In genomic region chr13:43230238-43230637, GRCm38 (mm10) we compare ENCODE assay signal across 8 mouse cellular contexts. TPM values are rescaled to one million over a fixed set of nuclear protein-coding genes. Genes with fewer than 3 reads are reported as not detected.
DNase-seq lines count a peak whose midpoint lies in the region; ATAC-seq lines count a peak whose summit lies in the region.

No protein-coding gene starts in this region.

- H3K27ac ChIP-seq in forebrain, embryonic 14.5 days (ENCODE audit: low read depth, low read length) = peak overlapping the region; percentile 35; the same call in 1 of the 2 replicates
- no peak overlapping the region for H3K27ac ChIP-seq in forebrain, embryonic 11.5 days (ENCODE audit: low read depth, low read length)

- H3K4me2 ChIP-seq in forebrain, embryonic 14.5 days (ENCODE audit: low read length) = no peak overlapping the region
- no peak overlapping the region for H3K4me2 ChIP-seq in forebrain, embryonic 11.5 days (ENCODE audit: low read depth, low read length, severe bottlenecking)

- peak; percentile 41 for DNase-seq in forebrain, embryonic 14.5 days (ENCODE audit: low spot score)
- no peak for DNase-seq in forebrain, embryonic 11.5 days (ENCODE audit: low spot score)
- peak; percentile 37 for DNase-seq in retina, adult 2 months (ENCODE audit: low read depth, low spot score)
- DNase-seq in retina, postnatal 1 day = no peak
- DNase-seq in left cerebral cortex, postnatal 36 days (ENCODE audit: low spot score in 2 of 2) = peak; percentile 90 to 91
- DNase-seq in telencephalon, adult 2 months (ENCODE audit: low read depth, low spot score) = peak; percentile 97
- DNase-seq in kidney, adult 11 months = no peak
- no peak for DNase-seq in adrenal gland, postnatal 36 days

- peaks cover 3% of the 10 kb centered on the region; the same call in 1 of the 2 replicates for H3K4me1 ChIP-seq in forebrain, embryonic 14.5 days (ENCODE audit: control insufficient read depth, insufficient read depth, low read length)
- no peaks in the 10 kb centered on the region for H3K4me1 ChIP-seq in forebrain, embryonic 11.5 days (replicated peaks; ENCODE audit: control insufficient read depth, insufficient read depth, low read length)

- H3K9ac ChIP-seq in forebrain, embryonic 14.5 days (ENCODE audit: low read length) = no peak overlapping the region
- H3K9ac ChIP-seq in forebrain, embryonic 11.5 days (ENCODE audit: low read length) = no peak overlapping the region

- ATAC-seq in forebrain, embryonic 14.5 days = peak; percentile 37; the same call in 1 of the 2 replicates
- no peak for ATAC-seq in forebrain, embryonic 11.5 days (replicated peaks; ENCODE audit: low FRiP score)

- no peaks in the 10 kb centered on the region for H3K36me3 ChIP-seq in forebrain, embryonic 14.5 days (ENCODE audit: control insufficient read depth, insufficient read depth, low read length)
- no peaks in the 10 kb centered on the region for H3K36me3 ChIP-seq in forebrain, embryonic 11.5 days (ENCODE audit: control insufficient read depth, insufficient read depth, low read length)

- H3K27me3 ChIP-seq in forebrain, embryonic 14.5 days (replicated peaks; ENCODE audit: control insufficient read depth, insufficient read depth, low read length) = no peaks in the 10 kb centered on the region
- no peaks in the 10 kb centered on the region for H3K27me3 ChIP-seq in forebrain, embryonic 11.5 days (ENCODE audit: control insufficient read depth, insufficient read depth, low read length)

- H3K9me3 ChIP-seq in forebrain, embryonic 14.5 days (replicated peaks; ENCODE audit: control insufficient read depth, low read length) = no peaks in the 10 kb centered on the region
- no peaks in the 10 kb centered on the region for H3K9me3 ChIP-seq in forebrain, embryonic 11.5 days (ENCODE audit: control insufficient read depth, low read length)

- intact Hi-C loops in left cerebral cortex, postnatal 36 days (cut with DNase I) = loop anchor here (2.0 to 5.0 kb wide), 3 partner anchors 31 to 73 kb away; no protein-coding TSS in a partner anchor

- H3K4me3 ChIP-seq in forebrain, embryonic 14.5 days (ENCODE audit: low read depth, low read length) = no peak overlapping the region
- no peak overlapping the region for H3K4me3 ChIP-seq in forebrain, embryonic 11.5 days (ENCODE audit: low read depth, low read length)

- 70% methylated on average over 6 of the region's 6 CpGs for WGBS in forebrain, embryonic 14.5 days
- 90% methylated on average over 6 of the region's 6 CpGs for WGBS in forebrain, embryonic 11.5 days

RNA-seq across cellular contexts. Expression of gene Tbc1d7, which starts 58.9 kb away (rescaled TPM):
- 86.9 and 101 TPM in 2 replicates for polyA plus RNA-seq in forebrain, embryonic 14.5 days (2014; fragmentation: Nextera tagmentation; extraction: Ambion mirVana)
- 70.0 and 74.7 TPM in 2 replicates for polyA plus RNA-seq in forebrain, embryonic 11.5 days (2014; fragmentation: Nextera tagmentation; extraction: Ambion mirVana)
- total RNA-seq in left cerebral cortex, postnatal 36 days (2021) = 10 to 100 TPM; 30.7 to 32.9 TPM
- 10 to 100 TPM; 16.7 to 17.9 TPM for total RNA-seq in adrenal gland, postnatal 36 days (2021)

Comparison
In these comparisons a context has a peak if more than half of its experiments do, and no peak if none do; other contexts are left out.
1. DNase-seq: peak in forebrain, embryonic 14.5 days (single experiment), retina, adult 2 months (single experiment), left cerebral cortex, postnatal 36 days (2 of 2) and telencephalon, adult 2 months (single experiment); none in forebrain, embryonic 11.5 days (single experiment), retina, postnatal 1 day (single experiment), kidney, adult 11 months (single experiment) and adrenal gland, postnatal 36 days (0 of 2).